Mouse (Mus musculus) embryonic facial prominence, embryonic 12.5 days (tissue): ENCODE measurements around the gene Rnf157. TPM values are rescaled to one million over a fixed set of nuclear protein-coding genes. Genes with fewer than 3 reads are reported as not detected.

Source experiments
- ATAC-seq: fragments of 200-750 bp; cut with Nextera tagmentation; 2 replicates; pipeline ENCODE4 v1.8.0; 2017; ENCODE audit not compliant: insufficient number of reproducible peaks, insufficient read depth, low FRiP score, low TSS enrichment
- H3K27ac ChIP-seq: fragments of 300-500 bp; sonication (generic); 2 replicates; pipeline ENCODE4 v1.5.1; 2016; ENCODE audit warnings: mild to moderate bottlenecking
- H3K27me3 ChIP-seq: fragments of 300-500 bp; sonication (generic); 2 replicates; pipeline ENCODE4 v1.6.1; 2016; ENCODE audit warnings: mild to moderate bottlenecking, moderate library complexity
- H3K36me3 ChIP-seq: fragments of 300-500 bp; sonication (generic); 2 replicates; pipeline ENCODE4 v1.6.1; 2016; ENCODE audit warnings: mild to moderate bottlenecking
- H3K4me1 ChIP-seq: fragments of 300-500 bp; sonication (generic); 2 replicates; pipeline ENCODE4 v1.6.1; 2016
- H3K4me2 ChIP-seq: fragments of 300-500 bp; sonication (generic); replicated peaks from 2 replicates; pipeline ENCODE4 v1.6.1; 2016; ENCODE audit warnings: mild to moderate bottlenecking, moderate library complexity
- H3K4me3 ChIP-seq: fragments of 300-500 bp; sonication (generic); 2 replicates; pipeline ENCODE4 v1.5.1; 2016; ENCODE audit warnings: mild to moderate bottlenecking
- H3K9ac ChIP-seq: fragments of 300-500 bp; sonication (generic); 2 replicates; pipeline ENCODE4 v1.6.1; 2016; ENCODE audit warnings: mild to moderate bottlenecking, moderate library complexity
- H3K9me3 ChIP-seq: fragments of 300-500 bp; sonication (generic); 2 replicates; pipeline ENCODE4 v1.6.1; 2016; ENCODE audit warnings: mild to moderate bottlenecking, moderate library complexity
- WGBS: fragments of 180-500 bp; shearing (Covaris S2); methylation state at CpG from one replicate; pipeline ENCODE4 v1.1.7; 2016; 5-methylcytosine and 5-hydroxymethylcytosine counted together
- polyA plus RNA-seq: library from polyadenylated mRNA; unstranded; fragments of >200 nt; fragmentation: Nextera tagmentation; extraction: Ambion mirVana; gene quantifications from 2 replicates; pipeline ENCODE4 v1.2.1, GENCODE M21; 2016

Rnf157 gene
- polyA plus RNA-seq: 27.4 and 33.3 TPM in 2 replicates

- Histone ChIP-seq H3K27ac (peak within 1 kb of the TSS; percentile 77), H3K9me3 (no peaks in the 10 kb centered on the region), H3K27me3 (no peaks in the 10 kb centered on the region), H3K9ac (peak within 1 kb of the TSS; percentile 92), H3K4me3 (peak within 1 kb of the TSS; percentile 74), H3K4me1 (peaks cover 27% of the 10 kb centered on the region), H3K36me3 (no peaks in the 10 kb centered on the region), H3K4me2 (peak within 1 kb of the TSS; percentile 99)
- WGBS: 2% methylated on average over 60 of the region's 82 CpGs
- peak; percentile 91 for ATAC-seq
Observed at GRCm38 (mm10) chr11:116412904-116413630, at the start of gene Rnf157. Gene Rnf157 (minus strand): TSS chr11:116413032.

- no peak for ATAC-seq
- 40% methylated on average over 4 of the region's 4 CpGs for WGBS
Observed at GRCm38 (mm10) chr11:116459786-116460185, 47.0 kb upstream of the Rnf157 start.

GRCm38 (mm10) chr11:116456234-116456633 lies 43.4 kb upstream of the Rnf157 start:
- no peaks in the 10 kb centered on the region for H3K27me3 ChIP-seq
- no peak overlapping the region for H3K4me3 ChIP-seq

More at GRCm38 (mm10) chr11:116459786-116460185, 47.0 kb upstream of the Rnf157 start:
- H3K4me2 ChIP-seq: no peak overlapping the region
- H3K9me3 ChIP-seq: no peaks in the 10 kb centered on the region
- no peaks in the 10 kb centered on the region for H3K27me3 ChIP-seq
- no peak overlapping the region for H3K27ac ChIP-seq
- no peaks in the 10 kb centered on the region for H3K36me3 ChIP-seq
- no peak overlapping the region for H3K9ac ChIP-seq
- no peak overlapping the region for H3K4me3 ChIP-seq
- no peaks in the 10 kb centered on the region for H3K4me1 ChIP-seq

GRCm38 (mm10) chr11:116453889-116454288 lies 41.1 kb upstream of the Rnf157 start:
- H3K4me1 ChIP-seq: no peaks in the 10 kb centered on the region
- H3K27me3 ChIP-seq: no peaks in the 10 kb centered on the region
- no peaks in the 10 kb centered on the region for H3K36me3 ChIP-seq
- no peak overlapping the region for H3K27ac ChIP-seq
- H3K9me3 ChIP-seq: no peaks in the 10 kb centered on the region
- no peak overlapping the region for H3K9ac ChIP-seq
- 91% methylated on average over 10 of the region's 10 CpGs for WGBS
- no peak overlapping the region for H3K4me3 ChIP-seq
- no peak overlapping the region for H3K4me2 ChIP-seq
- ATAC-seq: no peak

More at GRCm38 (mm10) chr11:116456234-116456633, 43.4 kb upstream of the Rnf157 start:
- H3K4me1 ChIP-seq: no peaks in the 10 kb centered on the region
- WGBS: 84% methylated on average over 8 of the region's 8 CpGs
- no peak overlapping the region for H3K27ac ChIP-seq
- H3K36me3 ChIP-seq: no peaks in the 10 kb centered on the region
- H3K4me2 ChIP-seq: no peak overlapping the region
- ATAC-seq: no peak
- no peaks in the 10 kb centered on the region for H3K9me3 ChIP-seq
- H3K9ac ChIP-seq: no peak overlapping the region

- 0 out of 2 replicates have a peak, but pooled peaks cover 6% of the 10 kb centered on the region for H3K4me1 ChIP-seq
- H3K9me3 ChIP-seq: no peaks in the 10 kb centered on the region
- H3K4me2 ChIP-seq: no peak overlapping the region
- H3K4me3 ChIP-seq: no peak overlapping the region
- peaks cover 23% of the 10 kb centered on the region for H3K27me3 ChIP-seq
- no peak overlapping the region for H3K9ac ChIP-seq
- H3K27ac ChIP-seq: no peak overlapping the region
- ATAC-seq: no peak
- WGBS: over 99% methylated on average over 3 of the region's 3 CpGs
- no peaks in the 10 kb centered on the region for H3K36me3 ChIP-seq
Observed at GRCm38 (mm10) chr11:116449341-116449740, 36.5 kb upstream of the Rnf157 start.

GRCm38 (mm10) chr11:116447822-116448221 lies 35.0 kb upstream of the Rnf157 start:
- H3K27ac ChIP-seq: no peak overlapping the region
- no peak overlapping the region for H3K4me3 ChIP-seq
- ATAC-seq: no peak
- WGBS: 77% methylated on average over 5 of the region's 5 CpGs
- H3K4me2 ChIP-seq: no peak overlapping the region
- 0 out of 2 replicates have a peak, but pooled peaks cover 8% of the 10 kb centered on the region for H3K4me1 ChIP-seq
- no peaks in the 10 kb centered on the region for H3K36me3 ChIP-seq
- H3K9ac ChIP-seq: no peak overlapping the region; the same call in 1 of the 2 replicates
- H3K27me3 ChIP-seq: peaks cover 23% of the 10 kb centered on the region
- H3K9me3 ChIP-seq: no peaks in the 10 kb centered on the region

GRCm38 (mm10) chr11:116446308-116446887 lies 33.6 kb upstream of the Rnf157 start:
- 0 out of 2 replicates have a peak, but pooled peaks cover 10% of the 10 kb centered on the region for H3K4me1 ChIP-seq
- H3K36me3 ChIP-seq: no peaks in the 10 kb centered on the region
- H3K9me3 ChIP-seq: no peaks in the 10 kb centered on the region
- H3K27me3 ChIP-seq: peaks cover 23% of the 10 kb centered on the region
- no peak overlapping the region; the same call in 1 of the 2 replicates for H3K9ac ChIP-seq
- H3K4me3 ChIP-seq: no peak overlapping the region
- H3K27ac ChIP-seq: no peak overlapping the region
- WGBS: 13% methylated on average over 19 of the region's 19 CpGs
- no peak overlapping the region for H3K4me2 ChIP-seq
- 0 out of 2 replicates have a peak, but pooled peaks have one; percentile 6 for ATAC-seq

GRCm38 (mm10) chr11:116445596-116446307 lies 32.9 kb upstream of the Rnf157 start:
- Histone ChIP-seq H3K4me3 (no peak overlapping the region), H3K9ac (no peak overlapping the region), H3K36me3 (0 out of 2 replicates have a peak, but pooled peaks cover under 1% of the 10 kb centered on the region), H3K4me2 (no peak overlapping the region; the same call in 1 of the 2 replicates), H3K4me1 (0 out of 2 replicates have a peak, but pooled peaks cover 10% of the 10 kb centered on the region), H3K27me3 (peaks cover 23% of the 10 kb centered on the region), H3K9me3 (no peaks in the 10 kb centered on the region), H3K27ac (no peak overlapping the region)
- ATAC-seq: peak; percentile 23; the same call in 1 of the 2 replicates
- 25% methylated on average over 16 of the region's 16 CpGs for WGBS

- H3K9me3 ChIP-seq: no peaks in the 10 kb centered on the region
- H3K4me3 ChIP-seq: no peak overlapping the region
- no peak overlapping the region for H3K4me2 ChIP-seq
- no peak overlapping the region for H3K9ac ChIP-seq
- peaks cover 23% of the 10 kb centered on the region for H3K27me3 ChIP-seq
- peaks cover 10% of the 10 kb centered on the region; the same call in 1 of the 2 replicates for H3K4me1 ChIP-seq
- no peak for ATAC-seq
- peaks cover 15% of the 10 kb centered on the region for H3K36me3 ChIP-seq
- H3K27ac ChIP-seq: no peak overlapping the region
- WGBS: 88% methylated on average over 6 of the region's 6 CpGs
Observed at GRCm38 (mm10) chr11:116443935-116444334, 31.1 kb upstream of the Rnf157 start.

GRCm38 (mm10) chr11:116443311-116443710 lies 30.5 kb upstream of the Rnf157 start:
- Histone ChIP-seq H3K9me3 (no peaks in the 10 kb centered on the region), H3K4me3 (no peak overlapping the region), H3K4me2 (no peak overlapping the region), H3K36me3 (peaks cover 15% of the 10 kb centered on the region), H3K9ac (0 out of 2 replicates have a peak overlapping the region, but pooled peaks have one; percentile 2), H3K4me1 (peaks cover 10% of the 10 kb centered on the region; the same call in 1 of the 2 replicates), H3K27me3 (peaks cover 19% of the 10 kb centered on the region), H3K27ac (0 out of 2 replicates have a peak overlapping the region, but pooled peaks have one; percentile 41)
- 82% methylated on average over 6 of the region's 6 CpGs for WGBS
- no peak for ATAC-seq

- peaks cover 16% of the 10 kb centered on the region for H3K36me3 ChIP-seq
- H3K4me2 ChIP-seq: no peak overlapping the region
- no peak overlapping the region for H3K4me3 ChIP-seq
- no peak for ATAC-seq
- no peaks in the 10 kb centered on the region for H3K9me3 ChIP-seq
- peaks cover 14% of the 10 kb centered on the region for H3K27me3 ChIP-seq
- H3K4me1 ChIP-seq: peaks cover 10% of the 10 kb centered on the region; the same call in 1 of the 2 replicates
- 0 out of 2 replicates have a peak overlapping the region, but pooled peaks have one; percentile 2 for H3K9ac ChIP-seq
- WGBS: 68% methylated on average over 6 of the region's 6 CpGs
- H3K27ac ChIP-seq: 0 out of 2 replicates have a peak overlapping the region, but pooled peaks have one; percentile 46
Observed at GRCm38 (mm10) chr11:116442867-116443177, 30.0 kb upstream of the Rnf157 start.
